Mouse (Mus musculus) heart, embryonic 16.5 days (tissue): Measurements from ENCODE around the gene Ccdc71. TPM values are rescaled to one million over a fixed set of nuclear protein-coding genes. Genes with fewer than 3 reads are reported as not detected.

ENCODE experiments used
- ATAC-seq: fragments of 200-750 bp; cut with Nextera tagmentation; replicated peaks from 2 replicates; pipeline ENCODE4 v1.8.0; 2017; ENCODE audit warnings: moderate number of reproducible peaks; ENCODE audit not compliant: insufficient read depth, low FRiP score; ENCODE audit errors: extremely low read depth
- H3K27ac ChIP-seq: fragments of 300-500 bp; sonication (generic); 2 replicates; pipeline ENCODE4 v1.5.1; 2014; ENCODE audit warnings: mild to moderate bottlenecking, low read length, control low read depth, moderate library complexity
- H3K27me3 ChIP-seq: fragments of 300-500 bp; sonication (generic); 2 replicates; pipeline ENCODE4 v1.6.1; 2014; ENCODE audit warnings: low read length, mixed read lengths; ENCODE audit not compliant: control insufficient read depth, insufficient read depth
- H3K36me3 ChIP-seq: fragments of 300-500 bp; sonication (generic); 2 replicates; pipeline ENCODE4 v1.6.1; 2014; ENCODE audit not compliant: control insufficient read depth, insufficient read depth
- H3K4me1 ChIP-seq: fragments of 300-500 bp; sonication (generic); 2 replicates; pipeline ENCODE4 v1.6.1; 2014; ENCODE audit warnings: low read length, mixed read lengths; ENCODE audit not compliant: control insufficient read depth, insufficient read depth
- H3K4me2 ChIP-seq: fragments of 300-500 bp; sonication (generic); 2 replicates; pipeline ENCODE4 v1.6.1; 2014; ENCODE audit warnings: low read depth, mild to moderate bottlenecking, control low read depth, low read length
- H3K4me3 ChIP-seq: fragments of 300-500 bp; sonication (generic); 2 replicates; pipeline ENCODE4 v1.5.1; 2014; ENCODE audit warnings: mild to moderate bottlenecking, control low read depth, low read length
- H3K9ac ChIP-seq: fragments of 300-500 bp; sonication (generic); 2 replicates; pipeline ENCODE4 v1.6.1; 2014; ENCODE audit warnings: low read length, control low read depth
- H3K9me3 ChIP-seq: fragments of 300-500 bp; sonication (generic); replicated peaks from 2 replicates; pipeline ENCODE4 v1.6.1; 2016; ENCODE audit warnings: low read length; ENCODE audit not compliant: control insufficient read depth
- WGBS: fragments of 180-500 bp; shearing (Covaris S2); extraction: QIAGEN DNeasy Blood & Tissue Kit; methylation state at CpG from one replicate; pipeline ENCODE4 v1.1.7; 2014; 5-methylcytosine and 5-hydroxymethylcytosine counted together
- polyA plus RNA-seq: library from polyadenylated mRNA; unstranded; fragments of >200 nt; fragmentation: Nextera tagmentation; extraction: Ambion mirVana; gene quantifications from 2 replicates; pipeline ENCODE4 v1.2.1, GENCODE M21; 2015

Gene Ccdc71
- polyA plus RNA-seq, 1 experiment from 2014 or later: 44.3 TPM

DNA sequence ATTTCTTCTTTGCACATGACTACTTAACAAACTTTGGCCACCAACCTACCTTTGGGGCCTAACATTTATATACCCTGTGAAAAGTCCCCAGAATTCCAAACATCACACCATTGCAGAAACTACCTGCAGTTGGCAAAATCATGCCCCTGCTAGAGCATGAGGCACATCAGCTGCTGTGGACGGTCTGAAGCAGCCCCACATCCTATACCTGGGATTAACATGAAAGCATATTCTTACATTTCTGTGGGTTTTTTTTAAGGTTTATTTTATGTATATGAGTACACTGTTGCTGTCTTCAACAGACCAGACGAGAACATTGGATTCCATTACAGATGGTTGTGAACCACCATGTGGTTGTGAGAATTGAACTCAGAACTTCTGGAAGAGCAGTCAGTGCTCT is 5.9 kb downstream of the Ccdc71 start:
- 92% methylated on average over 2 of the region's 2 CpGs for WGBS
- Histone ChIP-seq H3K36me3 (peaks cover 25% of the 10 kb centered on the region), H3K4me1 (peaks cover 17% of the 10 kb centered on the region), H3K4me3 (no peak overlapping the region), H3K27me3 (no peaks in the 10 kb centered on the region), H3K9me3 (no peaks in the 10 kb centered on the region), H3K9ac (no peak overlapping the region), H3K4me2 (no peak overlapping the region), H3K27ac (no peak overlapping the region)
- no peak for ATAC-seq

DNA sequence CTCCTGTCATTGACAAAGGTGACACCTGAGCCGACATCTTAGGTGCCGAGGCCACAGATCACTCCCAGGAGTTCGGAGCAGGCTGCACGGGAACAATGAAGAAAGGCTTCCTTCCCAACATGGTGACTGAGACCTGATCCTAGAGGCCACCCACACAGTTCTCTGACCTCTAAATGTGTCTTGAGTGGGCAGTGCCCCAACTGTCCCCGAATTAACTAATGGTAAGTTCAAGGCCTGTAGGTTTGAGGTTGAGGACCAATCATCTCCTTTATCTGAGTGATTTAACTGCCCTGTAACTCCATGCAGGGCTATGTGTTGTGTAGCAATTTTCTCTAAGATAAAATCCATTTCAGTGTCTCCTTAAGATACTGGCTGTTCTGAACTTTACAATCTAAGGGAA is 9.1 kb downstream of the Ccdc71 start:
- Histone ChIP-seq H3K4me2 (no peak overlapping the region), H3K9me3 (no peaks in the 10 kb centered on the region), H3K27ac (no peak overlapping the region), H3K9ac (no peak overlapping the region), H3K27me3 (no peaks in the 10 kb centered on the region), H3K36me3 (peaks cover 9% of the 10 kb centered on the region; the same call in 1 of the 2 replicates), H3K4me1 (no peaks in the 10 kb centered on the region), H3K4me3 (no peak overlapping the region)
- ATAC-seq: no peak
- WGBS: 60% methylated on average over 5 of the region's 5 CpGs

DNA sequence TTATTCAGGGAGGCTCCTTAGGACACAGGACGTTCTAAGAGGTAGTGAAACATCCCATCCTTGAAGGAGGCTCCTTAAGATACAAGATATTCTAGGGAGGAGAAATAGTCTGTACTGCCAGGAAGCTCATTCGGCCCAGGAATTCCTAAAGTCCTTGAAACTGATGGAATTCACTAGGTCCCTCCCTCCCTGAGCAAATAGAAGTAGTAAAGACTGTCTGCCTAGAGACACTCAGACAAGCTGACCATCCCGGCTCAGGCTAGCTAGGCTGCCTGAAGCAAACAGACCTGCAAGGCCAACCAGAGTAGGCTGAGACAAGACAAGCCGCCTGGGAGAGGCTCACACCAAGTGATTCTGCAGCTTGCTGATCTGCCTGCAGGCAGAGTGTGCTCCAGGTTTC is 9.5 kb downstream of the Ccdc71 start:
- no peaks in the 10 kb centered on the region for H3K4me1 ChIP-seq
- no peak overlapping the region for H3K9ac ChIP-seq
- ATAC-seq: no peak
- H3K36me3 ChIP-seq: peaks cover 8% of the 10 kb centered on the region; the same call in 1 of the 2 replicates
- no peak overlapping the region for H3K4me3 ChIP-seq
- no peaks in the 10 kb centered on the region for H3K9me3 ChIP-seq
- no peak overlapping the region for H3K27ac ChIP-seq
- no peak overlapping the region for H3K4me2 ChIP-seq
- 54% methylated on average over 4 of the region's 4 CpGs for WGBS
- no peaks in the 10 kb centered on the region for H3K27me3 ChIP-seq

GRCm38 (mm10) chr9:108474528-108474927 is 14.2 kb downstream of the Ccdc71 start:
- WGBS: 60% methylated on average over 1 of the region's 1 CpGs
- no peaks in the 10 kb centered on the region for H3K9me3 ChIP-seq
- no peak for ATAC-seq

GRCm38 (mm10) chr9:108478638-108479156 is 18.4 kb downstream of the Ccdc71 start:
- Histone ChIP-seq H3K4me1 (peaks cover 29% of the 10 kb centered on the region), H3K9me3 (no peaks in the 10 kb centered on the region), H3K4me2 (peak overlapping the region; percentile 93), H3K27me3 (no peaks in the 10 kb centered on the region), H3K9ac (peak overlapping the region; percentile 67), H3K36me3 (peaks cover 21% of the 10 kb centered on the region), H3K4me3 (peak overlapping the region; percentile 60), H3K27ac (peak overlapping the region; percentile 83)
- WGBS: under 1% methylated on average over 20 of the region's 20 CpGs
- ATAC-seq: peak; percentile 67

More at GRCm38 (mm10) chr9:108474528-108474927, 14.2 kb downstream of the Ccdc71 start:
- Histone ChIP-seq H3K36me3 (no peaks in the 10 kb centered on the region), H3K4me1 (peaks cover 7% of the 10 kb centered on the region), H3K9ac (no peak overlapping the region), H3K4me2 (no peak overlapping the region), H3K27ac (no peak overlapping the region), H3K27me3 (no peaks in the 10 kb centered on the region), H3K4me3 (no peak overlapping the region)

DNA sequence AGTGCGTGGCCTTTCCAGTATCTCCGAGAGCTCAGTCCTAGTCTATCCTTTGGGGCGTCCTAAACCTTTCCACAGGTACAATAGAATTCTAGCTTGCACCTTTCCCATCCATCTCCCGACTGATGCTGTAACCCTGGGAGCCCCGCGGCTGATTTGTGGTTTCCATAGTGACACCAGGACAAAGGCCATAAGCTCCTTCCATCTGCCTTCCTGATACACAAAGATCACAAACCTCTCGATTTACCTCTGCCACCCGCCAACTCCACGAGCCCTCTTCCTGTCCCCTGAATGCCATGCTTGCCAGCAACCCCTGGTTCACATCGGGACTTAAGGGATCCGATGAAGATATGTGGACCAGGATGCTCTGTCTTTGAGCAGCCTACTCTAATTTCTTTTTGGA is 18.9 kb downstream of the Ccdc71 start:
- H3K9ac ChIP-seq: peak overlapping the region; percentile 67

GRCm38 (mm10) chr9:108479721-108480351 is 19.5 kb downstream of the Ccdc71 start, which contains the start of gene Lamb2:
TSS of gene Lamb2 (plus strand) at chr9:108479736.
- H3K36me3 ChIP-seq: peaks cover 30% of the 10 kb centered on the region
- peak within 1 kb of the TSS; percentile 87 for H3K27ac ChIP-seq
- peak within 1 kb of the TSS; percentile 72 for H3K4me3 ChIP-seq
- H3K4me2 ChIP-seq: peak within 1 kb of the TSS; percentile 93
- H3K9ac ChIP-seq: peak within 1 kb of the TSS; percentile 85
- 10% methylated on average over 10 of the region's 10 CpGs for WGBS
- H3K9me3 ChIP-seq: no peaks in the 10 kb centered on the region
- ATAC-seq: peak; percentile 79
- no peaks in the 10 kb centered on the region for H3K27me3 ChIP-seq
- H3K4me1 ChIP-seq: peaks cover 29% of the 10 kb centered on the region

More for the DNA sequence above, 18.9 kb downstream of the Ccdc71 start:
- no peak for ATAC-seq
- 34% methylated on average over 11 of the region's 11 CpGs for WGBS
- H3K4me1 ChIP-seq: peaks cover 29% of the 10 kb centered on the region
- H3K36me3 ChIP-seq: peaks cover 26% of the 10 kb centered on the region
- no peak overlapping the region for H3K4me3 ChIP-seq
- no peaks in the 10 kb centered on the region for H3K27me3 ChIP-seq
- H3K4me2 ChIP-seq: peak overlapping the region; percentile 93
- no peaks in the 10 kb centered on the region for H3K9me3 ChIP-seq
- peak overlapping the region; percentile 83; the same call in 1 of the 2 replicates for H3K27ac ChIP-seq

- WGBS: 83% methylated on average over 28 of the region's 28 CpGs
- Histone ChIP-seq H3K9me3 (no peaks in the 10 kb centered on the region), H3K4me3 (peak overlapping the region; percentile 72), H3K9ac (peak overlapping the region; percentile 85), H3K4me2 (peak overlapping the region; percentile 93), H3K36me3 (peaks cover 41% of the 10 kb centered on the region), H3K4me1 (peaks cover 29% of the 10 kb centered on the region), H3K27ac (peak overlapping the region; percentile 87), H3K27me3 (no peaks in the 10 kb centered on the region)
- ATAC-seq: no peak
These were observed 20.6 kb downstream of the Ccdc71 start for GRCm38 (mm10) chr9:108480813-108481519.
